Mouse (Mus musculus): ENCODE data around the gene Atp1b2. TPM values are rescaled to one million over a fixed set of nuclear protein-coding genes. Genes with fewer than 3 reads are reported as not detected.

Gene Atp1b2
- polyA plus RNA-seq, 2 experiments from 2014 or later, result 0.46 TPM; not detected in 1

GRCm38 (mm10) chr11:69579128-69580017 lies 26.4 kb downstream of the Atp1b2 start:
- ATAC-seq, result peak; percentile 53

- ATAC-seq, result no peak
Observed at GRCm38 (mm10) chr11:69578301-69578700, 27.4 kb downstream of the Atp1b2 start.

- no peak for ATAC-seq
Observed at GRCm38 (mm10) chr11:69576307-69576706, 29.4 kb downstream of the Atp1b2 start.

- ATAC-seq, result no peak
Observed at GRCm38 (mm10) chr11:69575220-69575619, 30.5 kb downstream of the Atp1b2 start.

- no peak for ATAC-seq
Observed at GRCm38 (mm10) chr11:69565131-69565530, 40.6 kb downstream of the Atp1b2 start.

- ATAC-seq, result no peak
Observed at GRCm38 (mm10) chr11:69564391-69564790, 41.4 kb downstream of the Atp1b2 start.

GRCm38 (mm10) chr11:69563373-69563772 lies 42.4 kb downstream of the Atp1b2 start:
- ATAC-seq, result no peak

GRCm38 (mm10) chr11:69560896-69561854 lies 44.6 kb downstream of the Atp1b2 start:
- ATAC-seq, result no peak

- no peak for ATAC-seq
Observed at GRCm38 (mm10) chr11:69559851-69560765, 45.6 kb downstream of the Atp1b2 start, which contains the start of gene Efnb3. TSS of gene Efnb3 (minus strand) at chr11:69560205.

GRCm38 (mm10) chr11:69559183-69559582 lies 46.6 kb downstream of the Atp1b2 start:
- ATAC-seq, result no peak

- no peak for ATAC-seq
Observed at GRCm38 (mm10) chr11:69558756-69559155, 47.0 kb downstream of the Atp1b2 start.

GRCm38 (mm10) chr11:69557381-69557958 lies 48.3 kb downstream of the Atp1b2 start:
- ATAC-seq, result no peak

- ATAC-seq, result no peak
Observed at GRCm38 (mm10) chr11:69554539-69555140, 51.1 kb downstream of the Atp1b2 start.

- no peak for ATAC-seq
Observed at GRCm38 (mm10) chr11:69553341-69553721, 52.4 kb downstream of the Atp1b2 start.

GRCm38 (mm10) chr11:69552622-69553340 lies 53.0 kb downstream of the Atp1b2 start:
- ATAC-seq, result no peak

GRCm38 (mm10) chr11:69551310-69551709 lies 54.4 kb downstream of the Atp1b2 start:
- ATAC-seq, result no peak
